Mouse (Mus musculus) adrenal gland, postnatal 4 days (tissue): Measurements from ENCODE around the gene Olfr727. TPM values are rescaled to one million over a fixed set of nuclear protein-coding genes. Genes with fewer than 3 reads are reported as not detected.

Experiments used
- DNase-seq, 2 experiments: peaks; one replicate each; pipeline ENCODE4 v3.0.0; 2021 to 2022; ENCODE audit warnings: low spot score in 2 of 2, mixed read lengths in 2 of 2
- long read RNA-seq, 2 experiments: library from polyadenylated mRNA; stranded (forward); transcript quantifications; one replicate each; pipeline ENCODE4 v2.0.0; 2021
- total RNA-seq, 2 experiments: library from RNA; stranded (reverse); gene quantifications; 2 replicates each; pipeline ENCODE4 v1.2.3; 2021

The Olfr727 gene
- total RNA-seq = not detected
- long read RNA-seq, experiment 1 = 0 reads
- long read RNA-seq, experiment 2 = 0 reads

GRCm38 (mm10) chr14:50122886-50123285 lies at the start of gene Olfr727:
Gene Olfr727, plus strand, starts transcription at chr14:50123186.
- no peak for DNase-seq

- no peak for DNase-seq
Measured at GRCm38 (mm10) chr14:50090853-50091252, 32.1 kb upstream of the Olfr727 start, which contains the start of gene Olfr726. Gene Olfr726, minus strand, starts transcription at chr14:50090953.

- no peak for DNase-seq
Measured at GRCm38 (mm10) chr14:50142580-50142979, 19.6 kb downstream of the Olfr727 start, which contains the start of gene Olfr728. Gene Olfr728, minus strand, starts transcription at chr14:50142680.

DNA sequence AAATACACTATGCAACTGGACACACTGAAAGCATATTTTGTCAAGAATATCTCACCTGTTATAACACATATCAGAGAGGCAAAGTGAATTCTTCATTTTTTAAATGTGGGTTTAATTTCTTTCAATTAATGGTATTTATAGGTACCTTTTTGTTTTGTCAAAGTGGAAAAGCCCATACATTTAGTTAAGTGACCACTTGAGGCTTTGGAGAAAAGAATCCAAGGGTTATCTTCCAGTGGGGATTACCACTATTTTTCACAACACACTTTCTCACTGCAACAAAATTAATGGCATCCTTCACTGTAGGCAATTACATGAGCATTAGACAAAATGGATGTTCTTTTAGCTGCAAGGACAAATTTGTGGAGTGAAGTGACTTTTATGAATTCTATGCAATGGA lies 29.8 kb downstream of the Olfr727 start, which contains the start of gene Olfr729:
Gene Olfr729, minus strand, starts transcription at position 101 of the 400 bp plus-strand sequence.
- no peak for DNase-seq

Other genes starting within 250 kb of the Olfr727 start
- not detected for gene Olfr722, start 221.2 kb upstream of the Olfr727 start, total RNA-seq
- not detected for gene Olfr723, start 191.4 kb upstream of the Olfr727 start, total RNA-seq
- not detected for gene Olfr724, start 159.9 kb upstream of the Olfr727 start, total RNA-seq
- not detected for gene Olfr725, start 82.8 kb upstream of the Olfr727 start, total RNA-seq
- gene Olfr726, start 32.2 kb upstream of the Olfr727 start, total RNA-seq = not detected
- not detected for gene Olfr728, start 19.5 kb downstream of the Olfr727 start, total RNA-seq
- not detected for gene Olfr729, start 29.7 kb downstream of the Olfr727 start, total RNA-seq
- not detected for gene Olfr730, start 65.0 kb downstream of the Olfr727 start, total RNA-seq
- gene Olfr731, start 118.7 kb downstream of the Olfr727 start, total RNA-seq = not detected
- gene Olfr732, start 161.0 kb downstream of the Olfr727 start, total RNA-seq = not detected
- not detected for gene Olfr733, start 178.3 kb downstream of the Olfr727 start, total RNA-seq
- not detected for gene Olfr734, start 203.6 kb downstream of the Olfr727 start, total RNA-seq
- gene Olfr735, start 225.7 kb downstream of the Olfr727 start, total RNA-seq = not detected
- gene Tlr11, start 234.7 kb downstream of the Olfr727 start, total RNA-seq = under 1 TPM in 1 of 2 experiments, not detected in 1; 0.23 TPM